Mouse (Mus musculus) neural tube, embryonic 15.5 days (tissue): ENCODE measurements around the gene Kcnh1. TPM values are rescaled to one million over a fixed set of nuclear protein-coding genes. Genes with fewer than 3 reads are reported as not detected.

ENCODE experiments used
- ATAC-seq: fragments of 200-750 bp; cut with Nextera tagmentation; 2 replicates; pipeline ENCODE4 v1.8.0; 2017; ENCODE audit warnings: mild to moderate bottlenecking, moderate TSS enrichment, moderate library complexity; ENCODE audit not compliant: low FRiP score
- H3K27ac ChIP-seq: fragments of 300-500 bp; sonication (generic); replicated peaks from 2 replicates; pipeline ENCODE4 v1.5.1; 2015; ENCODE audit warnings: mild to moderate bottlenecking, inconsistent platforms
- H3K27me3 ChIP-seq: fragments of 300-500 bp; sonication (generic); replicated peaks from 2 replicates; pipeline ENCODE4 v1.6.1; 2015; ENCODE audit warnings: inconsistent platforms
- H3K36me3 ChIP-seq: fragments of 300-500 bp; sonication (generic); 2 replicates; pipeline ENCODE4 v1.6.1; 2015; ENCODE audit warnings: inconsistent platforms
- H3K4me1 ChIP-seq: fragments of 300-500 bp; sonication (generic); 2 replicates; pipeline ENCODE4 v1.6.1; 2015; ENCODE audit warnings: inconsistent platforms
- H3K4me2 ChIP-seq: fragments of 300-500 bp; sonication (generic); 2 replicates; pipeline ENCODE4 v1.6.1; 2015; ENCODE audit warnings: inconsistent platforms, mild to moderate bottlenecking, moderate library complexity
- H3K4me3 ChIP-seq: fragments of 300-500 bp; sonication (generic); replicated peaks from 2 replicates; pipeline ENCODE4 v1.5.1; 2015; ENCODE audit warnings: mild to moderate bottlenecking, inconsistent platforms
- H3K9ac ChIP-seq: fragments of 300-500 bp; sonication (generic); replicated peaks from 2 replicates; pipeline ENCODE4 v1.6.1; 2015; ENCODE audit warnings: mild to moderate bottlenecking, inconsistent platforms
- H3K9me3 ChIP-seq: fragments of 300-500 bp; sonication (generic); replicated peaks from 2 replicates; pipeline ENCODE4 v1.6.1; 2016; ENCODE audit warnings: inconsistent platforms
- WGBS: fragments of 180-500 bp; shearing (Covaris S2); methylation state at CpG from one replicate; pipeline ENCODE4 v1.1.7; 2015; ENCODE audit warnings: mixed read lengths; 5-methylcytosine and 5-hydroxymethylcytosine counted together
- polyA plus RNA-seq: library from polyadenylated mRNA; unstranded; fragments of >200 nt; fragmentation: Nextera tagmentation; extraction: Ambion mirVana; gene quantifications from 2 replicates; pipeline ENCODE4 v1.2.1, GENCODE M21; 2015

Kcnh1 gene
- polyA plus RNA-seq, 1 experiment from 2014 or later: 4.6 TPM

- Histone ChIP-seq H3K9ac (no peak overlapping the region), H3K9me3 (no peaks in the 10 kb centered on the region), H3K4me3 (no peak overlapping the region), H3K4me1 (no peaks in the 10 kb centered on the region), H3K36me3 (no peaks in the 10 kb centered on the region), H3K4me2 (no peak overlapping the region), H3K27ac (no peak overlapping the region), H3K27me3 (no peaks in the 10 kb centered on the region)
- WGBS: 89% methylated on average over 9 of the region's 9 CpGs
- no peak for ATAC-seq
Observed at GRCm38 (mm10) chr1:192269911-192270310, 79.3 kb downstream of the Kcnh1 start.

GRCm38 (mm10) chr1:192277801-192278385, 87.3 kb downstream of the Kcnh1 start:
- no peak for ATAC-seq
- Histone ChIP-seq H3K9ac (no peak overlapping the region), H3K27me3 (no peaks in the 10 kb centered on the region), H3K36me3 (no peaks in the 10 kb centered on the region), H3K4me2 (no peak overlapping the region), H3K4me3 (no peak overlapping the region), H3K4me1 (no peaks in the 10 kb centered on the region), H3K27ac (no peak overlapping the region), H3K9me3 (no peaks in the 10 kb centered on the region)
- WGBS: 71% methylated on average over 5 of the region's 5 CpGs

GRCm38 (mm10) chr1:192284340-192284739, 93.8 kb downstream of the Kcnh1 start:
- no peak for ATAC-seq
- no peak overlapping the region for H3K4me3 ChIP-seq
- WGBS: 80% methylated on average over 3 of the region's 3 CpGs
- H3K36me3 ChIP-seq: no peaks in the 10 kb centered on the region
- no peak overlapping the region for H3K27ac ChIP-seq
- no peaks in the 10 kb centered on the region for H3K4me1 ChIP-seq
- H3K27me3 ChIP-seq: no peaks in the 10 kb centered on the region
- H3K4me2 ChIP-seq: no peak overlapping the region
- H3K9me3 ChIP-seq: no peaks in the 10 kb centered on the region
- H3K9ac ChIP-seq: no peak overlapping the region

- Histone ChIP-seq H3K4me3 (no peak overlapping the region), H3K27me3 (no peaks in the 10 kb centered on the region)
- WGBS: 75% methylated on average over 3 of the region's 3 CpGs
Observed at GRCm38 (mm10) chr1:192284950-192285349, 94.4 kb downstream of the Kcnh1 start.

GRCm38 (mm10) chr1:192288456-192288855, 97.9 kb downstream of the Kcnh1 start:
- H3K4me1 ChIP-seq: no peaks in the 10 kb centered on the region
- 82% methylated on average over 8 of the region's 8 CpGs for WGBS
- no peak overlapping the region for H3K4me2 ChIP-seq
- no peak for ATAC-seq
- H3K4me3 ChIP-seq: no peak overlapping the region
- no peak overlapping the region for H3K27ac ChIP-seq
- no peaks in the 10 kb centered on the region for H3K36me3 ChIP-seq
- H3K9me3 ChIP-seq: no peaks in the 10 kb centered on the region
- H3K27me3 ChIP-seq: no peaks in the 10 kb centered on the region
- no peak overlapping the region for H3K9ac ChIP-seq

More at GRCm38 (mm10) chr1:192284950-192285349, 94.4 kb downstream of the Kcnh1 start:
- no peak overlapping the region for H3K4me2 ChIP-seq
- no peaks in the 10 kb centered on the region for H3K9me3 ChIP-seq
- H3K4me1 ChIP-seq: no peaks in the 10 kb centered on the region
- no peak for ATAC-seq
- H3K27ac ChIP-seq: no peak overlapping the region
- no peaks in the 10 kb centered on the region for H3K36me3 ChIP-seq
- H3K9ac ChIP-seq: no peak overlapping the region

GRCm38 (mm10) chr1:192291286-192291685, 100.7 kb downstream of the Kcnh1 start:
- no peaks in the 10 kb centered on the region for H3K4me1 ChIP-seq
- H3K9ac ChIP-seq: no peak overlapping the region
- no peaks in the 10 kb centered on the region for H3K9me3 ChIP-seq
- H3K27me3 ChIP-seq: no peaks in the 10 kb centered on the region
- H3K4me2 ChIP-seq: no peak overlapping the region
- H3K36me3 ChIP-seq: no peaks in the 10 kb centered on the region
- no peak overlapping the region for H3K4me3 ChIP-seq
- no peak for ATAC-seq
- no peak overlapping the region for H3K27ac ChIP-seq
- 57% methylated on average over 3 of the region's 3 CpGs for WGBS

GRCm38 (mm10) chr1:192293391-192293790, 102.8 kb downstream of the Kcnh1 start:
- Histone ChIP-seq H3K4me1 (no peaks in the 10 kb centered on the region), H3K27ac (no peak overlapping the region), H3K9me3 (no peaks in the 10 kb centered on the region), H3K4me2 (no peak overlapping the region), H3K36me3 (no peaks in the 10 kb centered on the region), H3K4me3 (no peak overlapping the region), H3K27me3 (no peaks in the 10 kb centered on the region), H3K9ac (no peak overlapping the region)
- 62% methylated on average over 4 of the region's 4 CpGs for WGBS
- no peak for ATAC-seq

GRCm38 (mm10) chr1:192293921-192294320, 103.3 kb downstream of the Kcnh1 start:
- WGBS: 91% methylated on average over 3 of the region's 3 CpGs
- no peak overlapping the region for H3K27ac ChIP-seq

GRCm38 (mm10) chr1:192295243-192295860, 104.8 kb downstream of the Kcnh1 start:
- Histone ChIP-seq H3K36me3 (no peaks in the 10 kb centered on the region), H3K4me3 (no peak overlapping the region), H3K27me3 (no peaks in the 10 kb centered on the region), H3K4me1 (0 out of 2 replicates have a peak, but pooled peaks cover 3% of the 10 kb centered on the region), H3K9me3 (no peaks in the 10 kb centered on the region), H3K27ac (no peak overlapping the region), H3K4me2 (no peak overlapping the region), H3K9ac (no peak overlapping the region)
- ATAC-seq: no peak
- 84% methylated on average over 11 of the region's 11 CpGs for WGBS

More at GRCm38 (mm10) chr1:192293921-192294320, 103.3 kb downstream of the Kcnh1 start:
- Histone ChIP-seq H3K4me1 (no peaks in the 10 kb centered on the region), H3K27me3 (no peaks in the 10 kb centered on the region), H3K4me2 (no peak overlapping the region), H3K9ac (no peak overlapping the region), H3K9me3 (no peaks in the 10 kb centered on the region), H3K4me3 (no peak overlapping the region), H3K36me3 (no peaks in the 10 kb centered on the region)
- no peak for ATAC-seq

GRCm38 (mm10) chr1:192295902-192296301, 105.3 kb downstream of the Kcnh1 start:
- ATAC-seq: no peak
- no peak overlapping the region for H3K4me2 ChIP-seq

GRCm38 (mm10) chr1:192297481-192298128, 107.0 kb downstream of the Kcnh1 start:
- WGBS: 43% methylated on average over 5 of the region's 5 CpGs
- H3K4me2 ChIP-seq: no peak overlapping the region
- no peaks in the 10 kb centered on the region for H3K36me3 ChIP-seq
- H3K27me3 ChIP-seq: no peaks in the 10 kb centered on the region
- no peak overlapping the region for H3K4me3 ChIP-seq
- no peak for ATAC-seq
- 0 out of 2 replicates have a peak, but pooled peaks cover 3% of the 10 kb centered on the region for H3K4me1 ChIP-seq
- H3K9me3 ChIP-seq: no peaks in the 10 kb centered on the region
- no peak overlapping the region for H3K27ac ChIP-seq
- no peak overlapping the region for H3K9ac ChIP-seq

More at GRCm38 (mm10) chr1:192295902-192296301, 105.3 kb downstream of the Kcnh1 start:
- Histone ChIP-seq H3K9me3 (no peaks in the 10 kb centered on the region), H3K9ac (no peak overlapping the region), H3K27ac (no peak overlapping the region), H3K27me3 (no peaks in the 10 kb centered on the region), H3K4me3 (no peak overlapping the region), H3K4me1 (0 out of 2 replicates have a peak, but pooled peaks cover 3% of the 10 kb centered on the region), H3K36me3 (no peaks in the 10 kb centered on the region)

- WGBS: 71% methylated on average over 7 of the region's 7 CpGs
- no peak overlapping the region for H3K4me3 ChIP-seq
- H3K27ac ChIP-seq: no peak overlapping the region
- H3K9ac ChIP-seq: no peak overlapping the region
- H3K36me3 ChIP-seq: no peaks in the 10 kb centered on the region
- no peaks in the 10 kb centered on the region for H3K9me3 ChIP-seq
- ATAC-seq: no peak
- no peaks in the 10 kb centered on the region for H3K27me3 ChIP-seq
- 0 out of 2 replicates have a peak, but pooled peaks cover 3% of the 10 kb centered on the region for H3K4me1 ChIP-seq
- no peak overlapping the region for H3K4me2 ChIP-seq
Observed at GRCm38 (mm10) chr1:192300417-192300816, 109.8 kb downstream of the Kcnh1 start.
